Mouse (Mus musculus) brain, embryonic 18.5 days (tissue): ENCODE data around the gene Afap1l2.

ENCODE experiments used
- DNase-seq: peaks from one replicate; pipeline ENCODE4 v3.0.0-alpha.2; 2012; ENCODE audit warnings: low read depth, low spot score

Afap1l2 gene

GRCm38 (mm10) chr19:57007781-57008710, at the start of gene Afap1l2:
Gene Afap1l2, minus strand, starts transcription at chr19:57008228.
- DNase-seq = no peak

- DNase-seq = no peak
Measured at GRCm38 (mm10) chr19:57057568-57057967, 49.5 kb upstream of the Afap1l2 start.

- no peak for DNase-seq
Measured at GRCm38 (mm10) chr19:57055215-57056120, 47.4 kb upstream of the Afap1l2 start.

GRCm38 (mm10) chr19:57052959-57053358, 44.9 kb upstream of the Afap1l2 start:
- no peak for DNase-seq

- no peak for DNase-seq
Measured at GRCm38 (mm10) chr19:57052016-57052415, 44.0 kb upstream of the Afap1l2 start.

GRCm38 (mm10) chr19:57049592-57050090, 41.6 kb upstream of the Afap1l2 start:
- DNase-seq = no peak

- no peak for DNase-seq
Measured at GRCm38 (mm10) chr19:57047671-57048320, 39.8 kb upstream of the Afap1l2 start.

- DNase-seq = no peak
Measured at GRCm38 (mm10) chr19:57039258-57039657, 31.2 kb upstream of the Afap1l2 start.

- DNase-seq = no peak
Measured at GRCm38 (mm10) chr19:57036860-57037259, 28.8 kb upstream of the Afap1l2 start.

- no peak for DNase-seq
Measured at GRCm38 (mm10) chr19:57031582-57031981, 23.6 kb upstream of the Afap1l2 start.

GRCm38 (mm10) chr19:57029461-57029860, 21.4 kb upstream of the Afap1l2 start:
- no peak for DNase-seq

- DNase-seq = no peak
Measured at GRCm38 (mm10) chr19:57028327-57029179, 20.5 kb upstream of the Afap1l2 start.

GRCm38 (mm10) chr19:57026501-57026900, 18.5 kb upstream of the Afap1l2 start:
- no peak for DNase-seq

GRCm38 (mm10) chr19:57017785-57018179, 9.8 kb upstream of the Afap1l2 start:
- DNase-seq = no peak

- no peak for DNase-seq
Measured at GRCm38 (mm10) chr19:57016995-57017784, 9.2 kb upstream of the Afap1l2 start.

GRCm38 (mm10) chr19:57014808-57015207, 6.8 kb upstream of the Afap1l2 start:
- DNase-seq = no peak

- no peak for DNase-seq
Measured at GRCm38 (mm10) chr19:57013271-57013677, 5.2 kb upstream of the Afap1l2 start.

- no peak for DNase-seq
Measured at GRCm38 (mm10) chr19:57012068-57012467, 4.0 kb upstream of the Afap1l2 start.

GRCm38 (mm10) chr19:57010064-57010463, 2.0 kb upstream of the Afap1l2 start:
- DNase-seq = no peak

GRCm38 (mm10) chr19:57009653-57010052, 1.6 kb upstream of the Afap1l2 start:
- no peak for DNase-seq
